Mouse (Mus musculus) cerebellum, adult 11 months (tissue): ENCODE results near the gene Spsb3.
A peak's percentile ranks its signal among the peaks of the same experiment; 100 is the strongest.

Experiments used
- DNase-seq: peaks from one replicate; pipeline ENCODE4 v3.0.0; 2022

Spsb3 gene

DNA sequence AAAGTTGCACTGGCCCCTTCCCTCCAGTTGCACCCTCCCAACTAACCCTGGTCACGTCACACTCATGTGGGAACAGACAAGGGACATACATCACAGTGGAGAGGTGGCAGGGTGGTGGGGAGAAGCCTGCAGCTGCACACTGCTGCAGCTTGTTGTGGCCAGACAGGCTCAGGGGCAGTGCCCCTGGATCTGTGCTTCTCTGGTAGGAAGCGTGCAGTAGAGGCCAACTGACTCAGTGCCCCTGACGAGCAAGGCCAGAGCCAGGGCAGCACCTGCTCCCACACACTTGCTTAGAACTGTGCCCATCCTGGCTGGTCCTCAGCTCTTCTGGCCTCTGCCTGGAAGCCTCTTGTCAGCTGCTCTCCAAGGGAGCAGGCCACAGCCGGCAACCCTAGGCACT, 11.2 kb downstream of the Spsb3 start:
- DNase-seq = no peak

DNA sequence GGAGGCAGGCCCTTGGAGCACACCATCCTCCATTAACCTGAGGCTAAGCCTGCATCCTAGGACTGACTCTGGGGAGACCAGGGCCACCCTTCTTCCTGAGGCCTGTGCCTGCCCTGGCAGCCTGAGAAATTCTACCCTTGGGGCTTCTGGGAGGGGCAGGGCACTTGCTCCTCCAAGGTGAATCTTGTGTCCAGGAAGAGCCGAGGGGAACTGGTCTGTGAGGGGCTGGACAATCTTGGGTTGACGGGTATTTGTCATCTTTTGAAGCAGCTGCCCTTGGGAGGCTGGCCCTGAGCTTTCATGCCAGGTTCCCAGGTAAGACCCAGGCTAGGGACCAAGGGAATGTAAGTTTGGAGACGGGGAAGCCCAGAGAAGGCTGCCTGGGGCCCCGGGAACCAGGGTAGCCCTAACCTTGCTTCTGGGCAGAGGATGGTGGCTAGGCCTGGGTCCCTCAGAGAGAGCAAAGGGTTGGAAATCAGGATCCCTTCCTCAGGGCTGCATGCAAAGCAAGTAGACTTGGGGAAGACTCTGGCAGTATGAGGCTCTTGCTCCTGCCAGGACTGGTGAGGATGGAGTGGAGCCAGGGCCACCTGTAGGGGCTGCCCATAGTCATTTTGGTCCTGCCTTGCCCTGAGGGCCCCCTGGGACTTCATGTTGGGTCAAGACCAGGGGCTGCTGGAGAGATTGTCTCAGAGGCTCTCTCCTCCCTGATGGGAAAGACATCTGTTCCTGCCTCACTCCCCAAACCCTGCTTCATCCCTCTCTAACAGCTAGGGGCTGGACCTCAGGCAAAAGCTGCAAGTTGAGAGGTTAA, 11.8 kb downstream of the Spsb3 start:
- DNase-seq = no peak

DNA sequence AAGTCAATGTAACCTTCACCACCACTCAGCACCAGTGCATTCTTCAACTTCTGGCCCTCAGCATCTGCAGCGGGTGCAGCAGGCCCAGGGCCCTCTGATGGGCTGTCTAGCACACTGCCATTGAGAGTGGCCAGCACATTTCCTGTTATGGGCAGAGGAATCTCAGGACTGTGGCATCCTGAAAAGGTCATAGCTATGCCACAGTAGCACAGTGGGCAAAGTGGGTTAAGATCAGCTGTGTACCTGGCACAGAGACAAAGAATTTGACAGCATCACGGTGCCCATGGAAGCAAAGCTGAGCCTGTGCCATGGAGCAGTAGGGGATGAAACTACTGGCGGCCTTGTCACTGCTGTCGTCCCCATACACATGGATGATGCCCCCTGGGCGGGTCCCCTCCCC, 12.7 kb downstream of the Spsb3 start:
- DNase-seq = no peak

DNA sequence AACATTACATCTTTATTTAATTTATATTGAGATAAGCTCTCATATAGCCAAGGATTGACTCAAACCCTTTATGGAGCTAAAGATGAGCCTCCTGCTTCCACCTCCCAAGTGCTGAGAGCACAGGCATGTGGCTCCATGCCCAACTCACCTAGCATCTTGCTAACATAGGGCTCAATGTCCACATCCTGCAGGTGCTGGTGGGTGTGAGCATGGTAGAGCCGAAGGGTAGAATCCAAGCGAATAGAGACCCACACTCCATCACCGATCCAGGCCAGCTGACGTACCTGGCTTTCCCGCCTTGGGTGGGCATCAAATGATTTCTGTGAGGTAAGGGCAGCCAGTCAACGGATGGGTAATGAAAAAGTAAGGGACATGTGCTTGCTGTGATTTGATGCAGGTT, 13.6 kb downstream of the Spsb3 start:
- no peak for DNase-seq

DNA sequence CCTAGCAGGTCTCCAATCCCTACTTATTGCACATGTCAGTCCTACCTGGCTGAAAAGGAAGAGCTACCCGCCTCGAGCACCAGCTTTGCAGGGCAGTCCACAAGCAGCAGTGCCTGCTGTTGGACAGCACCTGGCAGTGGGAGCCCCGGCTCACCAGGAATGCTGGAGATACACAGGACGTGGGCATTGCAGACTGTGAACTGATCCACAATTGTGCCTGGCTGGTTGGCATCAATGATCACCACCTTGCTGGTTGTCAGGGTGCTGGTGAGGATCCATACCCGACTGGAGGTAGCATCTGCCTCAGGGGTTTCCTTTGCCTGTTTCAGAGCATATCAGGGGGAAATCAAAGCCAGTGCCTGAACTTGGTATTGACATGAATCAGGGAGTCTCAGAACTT, 15.7 kb downstream of the Spsb3 start:
- DNase-seq = no peak

DNA sequence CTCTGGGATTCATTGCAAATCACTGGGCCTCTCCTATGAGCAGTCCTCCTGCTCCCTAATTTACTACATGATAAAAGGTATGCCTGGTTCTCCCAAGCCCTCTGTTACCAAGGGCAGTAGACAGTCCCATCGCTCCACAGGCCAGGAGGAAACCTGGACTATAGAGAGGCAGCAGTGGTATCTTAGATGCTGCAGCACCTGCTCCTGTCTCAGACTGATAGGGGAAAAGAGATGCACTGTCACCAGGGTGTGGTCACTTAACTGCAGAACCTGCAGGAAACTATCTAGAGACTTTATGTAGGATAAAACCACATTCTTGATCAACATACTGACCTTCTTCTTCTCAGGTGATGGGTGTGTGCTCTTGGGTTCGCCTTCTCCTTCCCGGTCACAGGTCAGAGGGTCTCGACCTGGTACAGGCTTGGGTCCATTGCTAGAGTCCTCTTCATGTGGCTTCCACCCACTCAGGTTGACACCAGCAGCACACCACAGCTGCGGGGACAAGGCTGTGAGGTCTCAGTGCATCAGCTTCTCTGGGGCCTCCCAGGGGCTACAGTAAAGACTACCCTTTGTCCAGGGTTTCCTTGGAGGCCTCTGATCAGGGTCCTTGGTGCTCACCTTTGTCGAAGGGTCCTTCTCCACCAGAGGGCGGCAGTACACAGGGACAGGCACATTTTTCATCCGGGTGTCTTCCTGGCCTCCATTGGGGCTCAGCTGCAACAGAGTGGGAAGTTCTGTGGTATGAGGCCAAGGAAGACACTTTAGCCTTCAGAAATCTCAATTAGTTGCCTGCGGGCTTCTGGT, 16.4 kb downstream of the Spsb3 start:
- DNase-seq = no peak

DNA sequence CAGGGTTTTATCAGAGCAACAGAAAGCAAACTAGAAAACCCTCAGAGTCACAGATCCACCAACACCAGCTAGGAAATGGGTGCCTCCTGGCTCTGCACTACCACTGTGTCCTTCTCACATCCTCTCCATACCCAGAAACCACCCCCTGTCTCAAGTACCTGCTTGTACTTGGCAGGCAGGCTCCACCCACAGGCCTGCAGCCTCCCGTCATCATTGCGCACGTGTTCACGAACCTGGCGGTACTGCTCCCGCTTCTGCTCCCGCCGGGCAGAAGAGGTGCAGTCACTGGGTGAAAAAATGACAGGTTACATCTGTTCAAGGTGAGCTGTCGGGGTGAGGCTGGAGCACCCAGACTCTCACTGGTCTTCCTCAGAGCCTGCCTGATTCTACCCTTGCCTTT, 17.3 kb downstream of the Spsb3 start:
- DNase-seq = no peak

DNA sequence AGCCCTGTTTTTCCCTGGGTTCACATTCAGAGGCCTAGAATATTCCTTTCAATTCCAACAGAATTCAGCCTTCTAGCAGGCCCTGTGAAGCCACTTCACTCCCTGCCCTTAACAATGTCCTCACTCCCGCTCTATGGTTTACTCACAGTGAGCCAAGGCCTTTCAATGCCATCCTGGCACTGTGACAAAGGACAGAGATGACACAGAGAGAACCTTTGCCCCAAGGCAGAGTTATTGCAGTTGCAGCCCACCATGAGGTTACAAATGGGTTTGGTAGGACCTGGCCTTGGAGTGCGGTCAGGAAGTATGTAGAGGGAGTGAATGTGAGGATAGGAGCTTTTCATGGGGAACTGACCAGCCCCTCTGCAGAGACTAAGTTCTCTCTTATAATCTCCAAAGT, 21.1 kb downstream of the Spsb3 start:
- no peak for DNase-seq

DNA sequence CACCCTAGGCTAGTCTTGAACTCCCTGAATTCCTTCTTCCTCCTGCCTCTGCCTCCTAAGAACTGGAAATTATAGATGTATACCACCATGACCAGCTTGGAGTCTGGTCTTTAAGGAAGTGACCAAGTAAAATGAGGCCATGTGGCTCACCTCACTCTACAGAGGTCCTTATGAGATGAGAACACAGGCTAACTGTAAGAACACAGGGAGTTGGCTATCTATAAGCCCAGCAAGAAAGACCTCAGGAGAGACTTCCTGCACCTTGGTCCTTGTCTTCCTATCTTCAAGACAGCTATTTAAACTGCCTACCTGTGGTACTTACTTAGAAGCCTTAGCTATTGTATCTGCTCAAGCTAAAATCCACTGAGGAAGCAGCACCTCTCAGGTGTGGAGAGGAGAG, 27.5 kb downstream of the Spsb3 start:
- DNase-seq = no peak

DNA sequence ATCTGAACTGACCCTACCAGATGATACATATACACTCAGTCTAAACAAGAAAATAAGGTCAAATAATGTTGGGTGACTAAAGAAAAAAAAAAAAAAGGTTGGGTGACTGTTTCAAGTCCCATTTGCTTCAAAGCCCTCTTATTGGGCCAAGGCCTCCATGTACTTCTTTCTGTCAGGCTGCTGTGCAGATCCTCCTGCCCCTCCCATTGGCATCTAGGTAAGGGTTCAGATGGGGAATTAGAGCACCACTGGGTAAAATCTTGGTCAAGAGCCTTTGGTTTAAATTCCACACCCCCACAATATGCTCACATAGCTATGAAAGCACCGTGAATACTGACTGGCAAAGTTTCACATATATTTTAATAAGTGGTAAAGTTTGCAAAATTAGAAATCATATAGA, 36.8 kb downstream of the Spsb3 start:
- DNase-seq = no peak

DNA sequence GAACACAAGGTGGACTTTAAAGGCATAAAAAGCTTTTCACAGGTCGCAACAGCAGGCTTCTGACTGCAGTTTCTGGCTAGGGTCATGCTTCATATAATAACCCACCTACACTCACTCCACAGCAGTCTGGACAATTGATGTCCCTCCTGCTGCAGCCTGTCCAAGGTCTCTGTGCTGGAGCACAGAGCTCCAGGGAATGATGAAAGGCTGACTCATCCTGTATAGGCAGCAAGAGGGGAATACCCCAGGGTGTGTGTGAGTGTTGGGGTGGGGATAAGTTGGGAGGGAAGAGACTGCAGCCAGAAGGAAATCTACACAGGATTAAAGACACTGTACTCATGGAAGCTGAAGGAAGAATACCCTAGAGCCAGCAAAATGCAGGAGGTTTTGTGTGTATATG, 43.1 kb downstream of the Spsb3 start:
- no peak for DNase-seq

DNA sequence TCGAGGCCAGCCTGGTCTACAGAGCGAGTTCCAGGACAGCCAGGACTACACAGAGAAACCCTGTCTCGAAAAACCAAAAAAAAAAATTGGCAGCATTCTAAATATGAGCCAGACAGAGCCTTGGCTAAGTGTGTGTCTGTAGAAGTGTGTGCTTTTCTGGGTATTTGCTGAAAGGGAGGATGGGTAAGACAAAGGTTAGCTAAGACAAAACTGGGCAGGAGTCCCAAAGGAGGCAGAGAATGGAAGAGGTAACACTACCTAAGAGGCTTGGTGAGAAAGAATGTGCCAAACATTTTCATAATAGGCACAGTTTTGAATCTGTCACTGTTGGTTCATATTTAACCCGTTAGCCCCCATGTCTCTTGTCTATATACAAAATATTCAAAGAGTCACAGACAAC, 46.0 kb downstream of the Spsb3 start:
- no peak for DNase-seq

DNA sequence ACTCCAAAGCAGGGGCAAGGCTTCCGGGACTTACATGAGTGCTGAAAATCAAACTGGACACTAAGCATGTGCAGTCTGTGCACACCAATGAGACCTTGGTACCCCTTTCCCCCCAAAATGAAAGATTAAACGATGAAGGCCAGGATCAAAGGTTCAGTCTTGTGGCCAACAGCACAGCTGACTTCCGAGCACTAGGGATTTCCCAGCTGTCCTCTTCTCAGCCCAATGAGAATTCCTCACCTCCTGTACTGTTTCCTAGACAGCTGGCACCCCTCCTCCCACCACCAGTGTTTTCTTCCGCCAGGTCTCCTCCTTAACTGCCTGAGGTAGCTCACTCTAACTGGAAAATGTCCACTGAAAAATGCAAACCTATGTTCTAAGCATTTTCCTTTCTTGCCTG, 46.7 kb downstream of the Spsb3 start:
- no peak for DNase-seq

DNA sequence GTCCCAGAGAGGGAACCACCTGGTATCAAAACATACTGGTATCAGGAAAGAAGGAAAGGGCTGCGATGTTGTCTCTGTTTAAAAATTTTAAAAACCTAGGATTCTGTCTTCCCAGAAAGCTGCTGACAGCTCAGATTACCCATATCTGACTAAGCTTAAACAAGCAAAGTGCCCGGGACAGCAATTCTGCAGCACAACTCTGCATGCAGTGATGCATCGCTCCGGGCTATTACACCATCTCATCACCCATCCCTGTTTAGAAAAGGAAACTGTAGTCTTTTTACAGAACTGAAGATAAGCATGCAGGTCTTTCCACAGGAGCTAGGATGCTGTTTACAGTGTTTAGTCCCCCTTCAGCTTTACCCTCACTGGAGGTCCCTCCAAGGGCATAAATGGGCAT, 48.5 kb downstream of the Spsb3 start:
- DNase-seq = no peak

DNA sequence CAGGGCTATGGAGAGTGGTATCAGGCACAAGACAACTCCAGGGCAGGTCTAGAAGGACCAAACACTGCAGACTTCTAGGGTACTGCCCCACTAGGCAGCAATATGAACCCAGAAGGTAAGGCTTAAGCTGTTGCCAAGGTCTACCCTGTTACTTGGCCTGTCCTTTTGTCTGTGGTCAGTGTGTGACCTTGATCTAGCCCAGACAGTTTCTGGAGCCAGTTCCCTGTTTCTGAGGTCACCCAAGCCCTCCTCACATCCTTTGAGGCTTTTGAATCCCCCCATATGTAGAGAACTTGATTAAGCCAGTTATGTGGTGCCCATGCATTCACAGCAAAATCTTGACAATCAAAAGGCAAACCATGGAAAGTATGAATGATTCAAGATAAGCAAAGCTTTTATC, 49.2 kb downstream of the Spsb3 start:
- no peak for DNase-seq

DNA sequence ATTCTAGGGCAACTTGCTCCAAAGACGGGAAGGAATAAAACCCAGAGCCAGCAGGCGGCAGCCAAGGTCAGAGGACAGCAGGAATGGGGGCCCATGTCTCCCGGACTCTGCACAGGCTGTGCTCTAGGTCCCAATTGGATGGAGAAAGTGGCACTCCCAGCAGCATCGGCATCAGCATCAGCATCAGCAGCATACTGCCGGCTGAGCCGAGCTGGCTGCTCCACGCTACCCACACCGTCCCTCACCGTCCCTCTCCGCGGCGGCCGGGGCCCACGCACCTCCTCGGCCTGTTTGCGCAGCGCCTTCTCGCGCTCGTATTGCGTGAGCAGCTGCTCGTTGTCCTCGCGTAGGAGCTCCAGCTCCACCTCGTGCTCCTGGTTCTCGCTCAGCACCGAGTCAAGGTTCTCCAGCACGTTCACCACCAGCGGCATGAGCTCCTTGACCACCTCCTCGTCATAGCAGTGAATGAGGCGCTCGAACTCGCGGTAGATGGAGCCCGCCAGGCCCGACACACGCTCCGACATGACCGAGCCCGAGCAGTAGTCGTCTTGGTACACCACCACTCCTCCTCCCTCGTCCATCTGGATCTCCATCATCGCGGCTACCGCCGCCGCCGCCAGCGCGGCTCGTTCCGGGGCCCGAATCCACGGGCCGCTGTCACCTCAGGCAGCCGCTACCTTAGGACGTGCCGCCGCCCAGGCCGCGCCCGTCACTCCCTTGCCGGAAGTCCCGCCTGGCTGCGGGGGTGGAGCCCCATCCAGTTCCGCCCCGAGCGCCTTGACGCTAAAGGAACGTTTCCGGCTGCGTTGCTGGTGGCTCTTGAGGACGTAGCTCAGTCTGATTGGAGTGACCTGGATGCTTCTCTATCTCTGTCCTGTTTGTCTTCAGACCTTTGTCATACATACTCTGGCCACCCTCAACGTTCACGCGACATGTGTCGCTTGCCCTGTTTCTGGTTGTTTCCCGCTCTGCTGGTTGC, 50.1 kb downstream of the Spsb3 start, which contains the start of gene Mapk8ip3:
Gene Mapk8ip3 (minus strand): TSS at position 719 of the 979 bp plus-strand sequence.
- peak; percentile 94 for DNase-seq

DNA sequence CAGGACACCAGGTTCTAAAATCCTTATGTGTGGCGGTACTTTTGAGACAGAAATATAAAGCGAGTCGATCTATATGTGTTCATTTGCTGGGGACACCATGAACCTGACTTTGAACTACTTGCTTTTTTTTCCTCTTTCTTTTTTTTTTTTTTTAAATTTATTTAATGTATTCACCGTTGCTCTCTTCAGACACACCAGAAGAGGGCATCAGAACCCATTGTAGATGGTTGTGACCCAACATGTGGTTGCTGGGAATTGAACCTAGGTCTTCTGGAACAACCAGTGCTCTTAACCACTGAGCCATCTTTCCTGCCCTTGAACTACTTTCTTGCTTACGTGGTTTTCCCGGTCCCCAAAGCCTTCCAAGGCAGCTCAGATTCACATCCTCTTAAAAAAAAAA, 50.8 kb downstream of the Spsb3 start:
- no peak for DNase-seq
